Mouse (Mus musculus) heart, embryonic 14.5 days (tissue): ENCODE data around the gene Ltbp1. TPM values are rescaled to one million over a fixed set of nuclear protein-coding genes. Genes with fewer than 3 reads are reported as not detected.

Experiments
- ATAC-seq: fragments of 200-750 bp; cut with Nextera tagmentation; 2 replicates; pipeline ENCODE4 v1.8.0; 2017; ENCODE audit warnings: low read depth, moderate TSS enrichment; ENCODE audit not compliant: insufficient number of reproducible peaks, insufficient read depth, low FRiP score
- H3K27ac ChIP-seq, 2 experiments: fragments of 200-500 bp in 1 of 2; fragments of 300-500 bp in 1 of 2; sonication (generic) in 1 of 2; replicated peaks in 1 of 2; 2 replicates each; pipeline ENCODE4 v1.5.1; 2012 to 2014; ENCODE audit warnings: low read depth in 2 of 2, low read length in 2 of 2, control low read depth in 1 of 2, mild to moderate bottlenecking in 1 of 2, mixed read lengths in 1 of 2; ENCODE audit not compliant: control insufficient read depth in 1 of 2, insufficient read depth in 1 of 2
- H3K27me3 ChIP-seq: fragments of 300-500 bp; sonication (generic); 2 replicates; pipeline ENCODE4 v1.6.1; 2014; ENCODE audit warnings: mild to moderate bottlenecking, low read length, control low read depth; ENCODE audit not compliant: control insufficient read depth, insufficient read depth
- H3K36me3 ChIP-seq: fragments of 300-500 bp; sonication (generic); 2 replicates; pipeline ENCODE4 v1.6.1; 2014; ENCODE audit warnings: mild to moderate bottlenecking, control low read depth, low read length, mixed read lengths; ENCODE audit not compliant: control insufficient read depth, insufficient read depth
- H3K4me1 ChIP-seq, 2 experiments: fragments of 200-500 bp in 1 of 2; fragments of 300-500 bp in 1 of 2; sonication (generic) in 1 of 2; 2 replicates each; pipeline ENCODE4 v1.6.1; 2012 to 2014; ENCODE audit warnings: low read length in 2 of 2, control low read depth in 1 of 2, mixed read lengths in 1 of 2; ENCODE audit not compliant: control insufficient read depth in 2 of 2, insufficient read depth in 2 of 2
- H3K4me2 ChIP-seq: fragments of 300-500 bp; sonication (generic); 2 replicates; pipeline ENCODE4 v1.6.1; 2014; ENCODE audit warnings: mild to moderate bottlenecking, low read length
- H3K4me3 ChIP-seq, 2 experiments: fragments of 200-500 bp in 1 of 2; fragments of 300-500 bp in 1 of 2; sonication (generic) in 1 of 2; 2 replicates each; pipeline ENCODE4 v1.5.1; 2012 to 2014; ENCODE audit warnings: low read length in 2 of 2, mild to moderate bottlenecking in 2 of 2, control low read depth in 1 of 2, low read depth in 1 of 2, moderate library complexity in 1 of 2; ENCODE audit not compliant: control insufficient read depth in 1 of 2, insufficient read depth in 1 of 2
- H3K9ac ChIP-seq: fragments of 300-500 bp; sonication (generic); 2 replicates; pipeline ENCODE4 v1.6.1; 2014; ENCODE audit warnings: mild to moderate bottlenecking, low read length
- H3K9me3 ChIP-seq: fragments of 300-500 bp; sonication (generic); 2 replicates; pipeline ENCODE4 v1.6.1; 2016; ENCODE audit warnings: low read length, control low read depth; ENCODE audit not compliant: control insufficient read depth
- WGBS: fragments of 180-500 bp; shearing (Covaris S2); extraction: QIAGEN DNeasy Blood & Tissue Kit; methylation state at CpG from one replicate; pipeline ENCODE4 v1.1.7; 2014; 5-methylcytosine and 5-hydroxymethylcytosine counted together
- polyA plus RNA-seq: library from polyadenylated mRNA; unstranded; fragments of >200 nt; fragmentation: Nextera tagmentation; extraction: Ambion mirVana; gene quantifications from 2 replicates; pipeline ENCODE4 v1.2.1, GENCODE M21; 2014

The Ltbp1 gene
- 36.2 and 38.1 TPM in 2 replicates for polyA plus RNA-seq

GRCm38 (mm10) chr17:75005281-75005684 is at the start of gene Ltbp1:
TSS of gene Ltbp1 (plus strand) at chr17:75005568.
- Histone ChIP-seq H3K27ac (peak within 1 kb of the TSS; percentile 96), H3K4me2 (peak within 1 kb of the TSS; percentile 96), H3K27me3 (no peaks in the 10 kb centered on the region), H3K36me3 (peaks cover 12% of the 10 kb centered on the region; the same call in 1 of the 2 replicates), H3K4me1 (peaks cover 8 to 33% of the 10 kb centered on the region in 2 experiments), H3K9ac (peak within 1 kb of the TSS; percentile 96), H3K4me3 (peak within 1 kb of the TSS; percentile 91 to 100), H3K9me3 (no peaks in the 10 kb centered on the region)
- peak; percentile 68 for ATAC-seq
- under 1% methylated on average over 27 of the region's 27 CpGs for WGBS

- H3K9me3 ChIP-seq = no peaks in the 10 kb centered on the region
- no peaks in the 10 kb centered on the region for H3K36me3 ChIP-seq
- ATAC-seq = no peak
- H3K4me1 ChIP-seq = peaks cover 3 to 6% of the 10 kb centered on the region in 2 experiments; a peak in 3 of 4 replicates
- H3K9ac ChIP-seq = no peak overlapping the region
- no peak overlapping the region for H3K4me3 ChIP-seq
- no peaks in the 10 kb centered on the region for H3K27me3 ChIP-seq
- H3K4me2 ChIP-seq = no peak overlapping the region
- 70% methylated on average over 6 of the region's 6 CpGs for WGBS
- H3K27ac ChIP-seq = 0 out of 4 replicates have a peak overlapping the region, but pooled peaks of 1 of the 2 experiments have one; percentile 6
Measured at GRCm38 (mm10) chr17:74959481-74960245, 45.7 kb upstream of the Ltbp1 start.

GRCm38 (mm10) chr17:74963222-74963621 is 42.1 kb upstream of the Ltbp1 start:
- no peak overlapping the region for H3K4me2 ChIP-seq
- no peak overlapping the region for H3K9ac ChIP-seq
- H3K27ac ChIP-seq = no peak overlapping the region
- no peaks in the 10 kb centered on the region for H3K27me3 ChIP-seq
- no peaks in the 10 kb centered on the region for H3K9me3 ChIP-seq
- ATAC-seq = no peak
- H3K4me1 ChIP-seq = peaks cover 7 to 12% of the 10 kb centered on the region in 2 experiments
- 88% methylated on average over 8 of the region's 8 CpGs for WGBS
- no peak overlapping the region for H3K4me3 ChIP-seq
- no peaks in the 10 kb centered on the region for H3K36me3 ChIP-seq

- Histone ChIP-seq H3K36me3 (no peaks in the 10 kb centered on the region), H3K4me2 (no peak overlapping the region), H3K27me3 (no peaks in the 10 kb centered on the region), H3K4me3 (no peak overlapping the region), H3K4me1 (peaks cover 11 to 18% of the 10 kb centered on the region in 2 experiments), H3K27ac (no peak overlapping the region), H3K9me3 (no peaks in the 10 kb centered on the region), H3K9ac (no peak overlapping the region)
- no peak for ATAC-seq
- WGBS = 86% methylated on average over 3 of the region's 3 CpGs
Measured at GRCm38 (mm10) chr17:74963861-74964260, 41.5 kb upstream of the Ltbp1 start.

- Histone ChIP-seq H3K4me2 (no peak overlapping the region), H3K36me3 (no peaks in the 10 kb centered on the region), H3K27me3 (no peaks in the 10 kb centered on the region), H3K9me3 (no peaks in the 10 kb centered on the region), H3K4me3 (no peak overlapping the region), H3K27ac (no peak overlapping the region), H3K9ac (no peak overlapping the region), H3K4me1 (peaks cover 13 to 20% of the 10 kb centered on the region in 2 experiments)
- ATAC-seq = no peak
- WGBS = 47% methylated on average over 7 of the region's 7 CpGs
Measured at GRCm38 (mm10) chr17:74967298-74967848, 38.0 kb upstream of the Ltbp1 start.

GRCm38 (mm10) chr17:74968152-74968712 is 37.1 kb upstream of the Ltbp1 start:
- Histone ChIP-seq H3K4me2 (no peak overlapping the region), H3K9ac (no peak overlapping the region), H3K4me3 (no peak overlapping the region), H3K27me3 (no peaks in the 10 kb centered on the region), H3K4me1 (peaks cover 13 to 20% of the 10 kb centered on the region in 2 experiments), H3K9me3 (no peaks in the 10 kb centered on the region), H3K36me3 (no peaks in the 10 kb centered on the region), H3K27ac (no peak overlapping the region)
- 52% methylated on average over 9 of the region's 9 CpGs for WGBS
- no peak for ATAC-seq

- ATAC-seq = no peak
- no peak overlapping the region for H3K9ac ChIP-seq
- H3K4me1 ChIP-seq = peaks cover 13 to 20% of the 10 kb centered on the region in 2 experiments
- H3K27ac ChIP-seq = no peak overlapping the region
- no peaks in the 10 kb centered on the region for H3K9me3 ChIP-seq
- 72% methylated on average over 16 of the region's 16 CpGs for WGBS
- H3K27me3 ChIP-seq = no peaks in the 10 kb centered on the region
- no peaks in the 10 kb centered on the region for H3K36me3 ChIP-seq
- H3K4me2 ChIP-seq = no peak overlapping the region
- H3K4me3 ChIP-seq = no peak overlapping the region
Measured at GRCm38 (mm10) chr17:74968738-74969271, 36.6 kb upstream of the Ltbp1 start.
